11 mouse cellular contexts compared by ENCODE assay signal in the genomic region with DNA sequence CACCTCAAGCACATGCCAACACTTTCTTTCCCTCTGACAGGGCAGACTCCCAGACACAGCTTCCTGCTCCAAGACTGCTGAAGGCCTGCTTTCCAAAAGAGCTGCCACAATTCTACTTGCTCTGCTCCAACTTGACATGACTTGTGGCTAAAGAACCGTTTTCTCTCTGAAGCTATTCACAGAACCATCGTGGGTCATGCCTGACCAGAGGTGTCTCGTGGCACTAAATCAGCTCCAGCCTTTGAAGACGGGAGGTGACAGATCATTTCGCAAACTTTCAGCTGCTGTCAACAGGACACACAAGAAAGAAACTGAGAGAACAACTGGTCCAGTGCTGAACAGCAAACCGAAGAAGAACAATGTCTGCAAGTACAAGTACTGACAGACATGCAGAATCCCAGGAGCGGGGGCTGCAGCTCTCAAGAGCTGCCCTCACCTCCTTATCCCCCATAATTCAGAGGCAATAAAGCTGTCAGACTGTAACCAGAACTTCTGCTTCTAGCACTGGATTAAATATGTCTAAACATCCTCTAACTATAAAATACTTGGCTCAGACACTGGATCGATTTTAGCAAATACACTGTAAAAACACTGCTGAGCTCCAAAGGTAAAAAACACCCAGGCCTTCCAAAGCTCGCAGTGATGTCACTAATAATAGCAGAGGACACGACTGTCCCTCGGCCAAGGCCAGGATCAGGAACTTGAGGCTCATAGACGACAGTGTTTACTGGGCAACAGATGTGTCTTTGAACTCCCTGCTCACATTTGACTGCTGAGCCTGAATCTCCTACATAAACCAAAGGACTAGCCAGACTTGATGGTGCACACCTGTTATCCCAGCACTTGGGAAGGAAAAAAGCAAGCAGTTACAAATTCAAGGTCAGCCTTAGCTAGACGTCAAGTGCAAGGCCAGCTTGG. TPM values are rescaled to one million over a fixed set of nuclear protein-coding genes. Genes with fewer than 3 reads are reported as not detected.
DNase-seq lines count a peak whose midpoint lies in the region; ATAC-seq and TF ChIP-seq lines count a peak whose summit lies in the region.
"Had no signal": no experiment of that assay in that cellular context is flagged by ENCODE, and none has a peak within 500 bp of the region (broad histone marks: within the 10 kb centered on the region; RNA-seq: fewer than 3 reads in every experiment).

No protein-coding gene starts in this region.

- H3K27me3 ChIP-seq in kidney, embryonic 15.5 days = no peaks in the 10 kb centered on the region
- H3K27me3 ChIP-seq in limb, embryonic 13.5 days = no peaks in the 10 kb centered on the region
- H3K27me3 ChIP-seq in hindbrain, embryonic 12.5 days = no peaks in the 10 kb centered on the region
- H3K27me3 ChIP-seq: embryonic facial prominence, embryonic 13.5 days; hindbrain, embryonic 15.5 days; lung, embryonic 15.5 days had no signal

- peaks cover 34% of the 10 kb centered on the region for H3K4me1 ChIP-seq in kidney, embryonic 15.5 days
- peaks cover 18% of the 10 kb centered on the region for H3K4me1 ChIP-seq in limb, embryonic 13.5 days
- no peaks in the 10 kb centered on the region for H3K4me1 ChIP-seq in hindbrain, embryonic 12.5 days
- H3K4me1 ChIP-seq: embryonic facial prominence, embryonic 13.5 days; hindbrain, embryonic 15.5 days; lung, embryonic 15.5 days had no signal

- ATAC-seq in kidney, embryonic 15.5 days (replicated peaks; ENCODE audit: low FRiP score) = peak; percentile 84
- ATAC-seq in limb, embryonic 13.5 days (ENCODE audit: low FRiP score, low read depth) = peak; percentile 51; the same call in 1 of the 2 replicates
- no peak for ATAC-seq in hindbrain, embryonic 12.5 days (ENCODE audit: low FRiP score)

- H3K36me3 ChIP-seq in kidney, embryonic 15.5 days = peaks cover 85% of the 10 kb centered on the region
- H3K36me3 ChIP-seq in limb, embryonic 13.5 days = peaks cover 85% of the 10 kb centered on the region
- peaks cover 75% of the 10 kb centered on the region for H3K36me3 ChIP-seq in hindbrain, embryonic 12.5 days

- H3K4me3 ChIP-seq in gastrocnemius, adult 2 months = no peak overlapping the region
- H3K4me3 ChIP-seq in kidney, embryonic 15.5 days (replicated peaks) = no peak overlapping the region
- no peak overlapping the region for H3K4me3 ChIP-seq in limb, embryonic 13.5 days
- H3K4me3 ChIP-seq in hindbrain, embryonic 12.5 days = no peak overlapping the region
- H3K4me3 ChIP-seq: embryonic facial prominence, embryonic 13.5 days; hindbrain, embryonic 15.5 days; lung, embryonic 15.5 days had no signal

- WGBS in kidney, embryonic 15.5 days = 24% methylated on average over 13 of the region's 13 CpGs
- 48% methylated on average over 13 of the region's 13 CpGs for WGBS in limb, embryonic 13.5 days
- 94% methylated on average over 13 of the region's 13 CpGs for WGBS in hindbrain, embryonic 12.5 days

- H3K27ac ChIP-seq in gastrocnemius, adult 2 months = peak overlapping the region; percentile 87
- peak overlapping the region; percentile 84 for H3K27ac ChIP-seq in kidney, embryonic 15.5 days
- H3K27ac ChIP-seq in limb, embryonic 13.5 days = no peak overlapping the region
- no peak overlapping the region for H3K27ac ChIP-seq in hindbrain, embryonic 12.5 days
- H3K27ac ChIP-seq: embryonic facial prominence, embryonic 13.5 days; hindbrain, embryonic 15.5 days; lung, embryonic 15.5 days had no signal

- H3K4me2 ChIP-seq in kidney, embryonic 15.5 days = no peak overlapping the region
- H3K4me2 ChIP-seq in limb, embryonic 13.5 days (replicated peaks) = no peak overlapping the region
- no peak overlapping the region for H3K4me2 ChIP-seq in hindbrain, embryonic 12.5 days (replicated peaks)
- H3K4me2 ChIP-seq: embryonic facial prominence, embryonic 13.5 days; hindbrain, embryonic 15.5 days; lung, embryonic 15.5 days had no signal

- DNase-seq in gastrocnemius, adult 2 months = peak; percentile 57
- DNase-seq in gastrocnemius, postnatal 36 days = no peak
- no peak for DNase-seq in kidney, adult 11 months
- DNase-seq in adrenal gland, postnatal 10 days = peak; percentile 23
- no peak for DNase-seq in cerebellum, postnatal 36 days

- H3K9me3 ChIP-seq in kidney, embryonic 15.5 days (replicated peaks) = no peaks in the 10 kb centered on the region
- H3K9me3 ChIP-seq in limb, embryonic 13.5 days = no peaks in the 10 kb centered on the region
- H3K9me3 ChIP-seq in hindbrain, embryonic 12.5 days (replicated peaks) = no peaks in the 10 kb centered on the region
- H3K9me3 ChIP-seq: embryonic facial prominence, embryonic 13.5 days; hindbrain, embryonic 15.5 days; lung, embryonic 15.5 days had no signal

- TF ChIP-seq CTCF in gastrocnemius, adult 2 months (IDR thresholded peaks at IDR 0.05) = no peak

- intact Hi-C loops in gastrocnemius, adult 2 months (cut with DNase I) = loop anchor here (2.0 to 5.0 kb wide), 2 partner anchors 36 to 64 kb away; no protein-coding TSS in a partner anchor
- intact Hi-C loops in gastrocnemius, postnatal 36 days (cut with DNase I) = loop anchor here (5.0 kb wide), 1 partner anchor 46 kb away; a partner anchor contains a TSS

- no peak overlapping the region for H3K9ac ChIP-seq in kidney, embryonic 15.5 days
- peak overlapping the region; percentile 19; the same call in 1 of the 2 replicates for H3K9ac ChIP-seq in limb, embryonic 13.5 days
- no peak overlapping the region for H3K9ac ChIP-seq in hindbrain, embryonic 12.5 days
- H3K9ac ChIP-seq: embryonic facial prominence, embryonic 13.5 days; hindbrain, embryonic 15.5 days; lung, embryonic 15.5 days had no signal

RNA-seq across cellular contexts. Expression of a gene that starts 14.6 kb away (rescaled TPM):
- 10 to 100 TPM; 75.8 to 94.9 TPM for total RNA-seq in gastrocnemius, adult 2 months (2021)
- 10 to 100 TPM; 67.6 to 71.0 TPM for total RNA-seq in gastrocnemius, postnatal 36 days (2021)
- polyA plus RNA-seq in kidney, embryonic 15.5 days (2015; fragmentation: Nextera tagmentation; extraction: Ambion mirVana) = 33.5 and 34.8 TPM in 2 replicates
- 10 to 100 TPM; 59.7 to 67.0 TPM for total RNA-seq in adrenal gland, postnatal 10 days (2021)
- polyA plus RNA-seq in limb, embryonic 13.5 days (2015; fragmentation: Nextera tagmentation; extraction: Ambion mirVana) = 34.3 and 37.6 TPM in 2 replicates
- 51.4 and 51.5 TPM in 2 replicates for polyA plus RNA-seq in hindbrain, embryonic 12.5 days (2016; fragmentation: Nextera tagmentation; extraction: Ambion mirVana)

RNA-seq across cellular contexts. Expression of a gene that starts 19.5 kb away (rescaled TPM):
- 1 to 10 TPM in 1 of 2 experiments, not detected in 1; 1.1 TPM for total RNA-seq in gastrocnemius, adult 2 months (2021)
- total RNA-seq in gastrocnemius, postnatal 36 days (2021) = under 1 TPM in 1 of 2 experiments, not detected in 1; 0.69 TPM
- polyA plus RNA-seq in kidney, embryonic 15.5 days (2015; fragmentation: Nextera tagmentation; extraction: Ambion mirVana) = not detected in 2 replicates
- 1 to 10 TPM in 1 of 2 experiments, under 1 TPM in 1; 0.30 to 2.6 TPM for total RNA-seq in adrenal gland, postnatal 10 days (2021)
- polyA plus RNA-seq in limb, embryonic 13.5 days (2015; fragmentation: Nextera tagmentation; extraction: Ambion mirVana) = 0.14 TPM in 1 of 2 replicates, not detected in the other
- polyA plus RNA-seq in hindbrain, embryonic 12.5 days (2016; fragmentation: Nextera tagmentation; extraction: Ambion mirVana) = not detected in 2 replicates
- polyA plus RNA-seq: hindbrain, embryonic 15.5 days; lung, embryonic 15.5 days had no signal

RNA-seq across cellular contexts. Expression of a gene that starts 30.4 kb away (rescaled TPM):
- total RNA-seq in gastrocnemius, adult 2 months (2021) = 1 to 10 TPM in 1 of 2 experiments, under 1 TPM in 1; 0.41 to 1.2 TPM
- total RNA-seq in gastrocnemius, postnatal 36 days (2021) = under 1 TPM in 1 of 2 experiments, not detected in 1; 0.89 TPM
- 0.28 and 0.38 TPM in 2 replicates for polyA plus RNA-seq in kidney, embryonic 15.5 days (2015; fragmentation: Nextera tagmentation; extraction: Ambion mirVana)
- total RNA-seq in adrenal gland, postnatal 10 days (2021) = under 1 TPM in 1 of 2 experiments, not detected in 1; 0.94 TPM
- 0.38 and 0.39 TPM in 2 replicates for polyA plus RNA-seq in limb, embryonic 13.5 days (2015; fragmentation: Nextera tagmentation; extraction: Ambion mirVana)
- not detected in 2 replicates for polyA plus RNA-seq in hindbrain, embryonic 12.5 days (2016; fragmentation: Nextera tagmentation; extraction: Ambion mirVana)
- polyA plus RNA-seq: embryonic facial prominence, embryonic 13.5 days had no signal

RNA-seq across cellular contexts. Expression of a gene that starts 35.0 kb away (rescaled TPM):
- 10 to 100 TPM; 19.1 to 31.8 TPM for total RNA-seq in gastrocnemius, adult 2 months (2021)
- total RNA-seq in gastrocnemius, postnatal 36 days (2021) = 10 to 100 TPM; 21.4 to 25.6 TPM
- polyA plus RNA-seq in kidney, embryonic 15.5 days (2015; fragmentation: Nextera tagmentation; extraction: Ambion mirVana) = 13.1 and 13.8 TPM in 2 replicates
- 10 to 100 TPM; 59.0 to 82.0 TPM for total RNA-seq in adrenal gland, postnatal 10 days (2021)
- 12.2 and 12.4 TPM in 2 replicates for polyA plus RNA-seq in limb, embryonic 13.5 days (2015; fragmentation: Nextera tagmentation; extraction: Ambion mirVana)
- 10.6 and 11.3 TPM in 2 replicates for polyA plus RNA-seq in hindbrain, embryonic 12.5 days (2016; fragmentation: Nextera tagmentation; extraction: Ambion mirVana)

RNA-seq across cellular contexts. Expression of a gene that starts 35.0 kb away (rescaled TPM):
- 1 to 10 TPM; 5.2 to 7.2 TPM for total RNA-seq in gastrocnemius, adult 2 months (2021)
- 1 to 10 TPM; 4.1 to 6.2 TPM for total RNA-seq in gastrocnemius, postnatal 36 days (2021)
- 40.5 and 41.9 TPM in 2 replicates for polyA plus RNA-seq in kidney, embryonic 15.5 days (2015; fragmentation: Nextera tagmentation; extraction: Ambion mirVana)
- total RNA-seq in adrenal gland, postnatal 10 days (2021) = 10 to 100 TPM; 16.1 to 18.8 TPM
- 37.1 and 41.7 TPM in 2 replicates for polyA plus RNA-seq in limb, embryonic 13.5 days (2015; fragmentation: Nextera tagmentation; extraction: Ambion mirVana)
- 33.8 and 35.5 TPM in 2 replicates for polyA plus RNA-seq in hindbrain, embryonic 12.5 days (2016; fragmentation: Nextera tagmentation; extraction: Ambion mirVana)

Comparison
In these comparisons a context has a peak if more than half of its experiments do, and no peak if none do; other contexts are left out.
1. DNase-seq: peak in gastrocnemius, adult 2 months (single experiment) and adrenal gland, postnatal 10 days (single experiment); none in gastrocnemius, postnatal 36 days (0 of 2), kidney, adult 11 months (single experiment) and cerebellum, postnatal 36 days (0 of 2).
2. H3K27ac ChIP-seq: peak in gastrocnemius, adult 2 months (single experiment) and kidney, embryonic 15.5 days (single experiment); none in limb, embryonic 13.5 days (single experiment) and hindbrain, embryonic 12.5 days (single experiment).